Mouse (Mus musculus) heart, adult 2 months (tissue): ENCODE measurements around the gene Tmem143. TPM values are rescaled to one million over a fixed set of nuclear protein-coding genes. Genes with fewer than 3 reads are reported as not detected.
"Not testable (repeated sequence)": the region's sequence is repeated elsewhere in the genome, so short reads cannot be mapped to it uniquely, and the experiment has no call there.

ENCODE experiments used
- DNase-seq, 2 experiments: peaks; one replicate each; pipeline ENCODE4 v3.0.0; 2021
- H3K27ac ChIP-seq: fragments of 200-600 bp; 2 replicates; pipeline ENCODE4 v1.8.1; 2022
- H3K27me3 ChIP-seq: fragments of 200-500 bp; 2 replicates; pipeline ENCODE4 v1.6.1; 2012; ENCODE audit warnings: mild to moderate bottlenecking, low read length, inconsistent platforms, mixed read lengths; ENCODE audit not compliant: control insufficient read depth, insufficient read depth
- H3K36me3 ChIP-seq: fragments of 200-500 bp; 2 replicates; pipeline ENCODE4 v1.6.1; 2012; ENCODE audit warnings: low read length, inconsistent platforms; ENCODE audit not compliant: control insufficient read depth, insufficient read depth
- H3K4me1 ChIP-seq: fragments of 200-500 bp; 2 replicates; pipeline ENCODE4 v1.6.1; 2011; ENCODE audit warnings: low read length; ENCODE audit not compliant: control insufficient read depth, insufficient read depth
- H3K4me3 ChIP-seq: fragments of 200-600 bp; 2 replicates; pipeline ENCODE4 v1.8.1; 2022
- H3K79me2 ChIP-seq: fragments of 200-500 bp; replicated peaks from 2 replicates; pipeline ENCODE4 v1.6.1; 2012; ENCODE audit warnings: mild to moderate bottlenecking, inconsistent platforms, low read length, moderate library complexity, mixed read lengths; ENCODE audit not compliant: control insufficient read depth, insufficient read depth
- H3K9ac ChIP-seq: fragments of 200-500 bp; 2 replicates; pipeline ENCODE4 v1.6.1; 2012; ENCODE audit warnings: low read depth, mild to moderate bottlenecking, control low read depth, inconsistent platforms, low read length, mixed read lengths
- CTCF ChIP-seq: fragments of 200-600 bp; IDR thresholded peaks from 2 replicates; pipeline ENCODE4 v1.8.1; 2022; ENCODE audit warnings: antibody characterized with exemption, mild to moderate bottlenecking, moderate library complexity
- EP300 ChIP-seq: fragments of 200-500 bp; IDR thresholded peaks from 2 replicates; pipeline ENCODE4 v1.6.1; 2011; ENCODE audit warnings: low read depth, low read length, control low read depth; ENCODE audit not compliant: insufficient read depth
- POLR2A ChIP-seq: fragments of 200-500 bp; IDR thresholded peaks from 2 replicates; pipeline ENCODE4 v1.6.1; 2011; ENCODE audit warnings: mild to moderate bottlenecking, low read depth, low read length, control low read depth; ENCODE audit not compliant: insufficient read depth
- WGBS: fragments of 180-500 bp; shearing (Covaris S2); methylation state at CpG from one replicate; pipeline ENCODE4 v1.1.7; 2018; 5-methylcytosine and 5-hydroxymethylcytosine counted together
- intact Hi-C: fragments of 180-260 bp; cut with DNase I; formaldehyde crosslinking; loops from one replicate; pipeline ENCODE4 v1.15.1; 2025
- polyA plus RNA-seq: library from polyadenylated mRNA; depleted of rRNA; stranded (reverse); fragments of >200 nt; gene quantifications from 2 replicates; pipeline ENCODE4 v1.2.3, GENCODE M21; 2012
- total RNA-seq, 2 experiments: library from RNA; stranded (reverse); gene quantifications; 2 replicates each; pipeline ENCODE4 v1.2.3; 2021

Tmem143 gene
- total and polyA plus RNA-seq, 3 experiments: 113 to 206 (median 132) TPM

GRCm38 (mm10) chr7:45876895-45877294 lies 19.8 kb upstream of the Tmem143 start:
- intact Hi-C loops: no loop called here
- H3K9ac ChIP-seq: no peak overlapping the region
- H3K4me3 ChIP-seq: no peak overlapping the region
- H3K4me1 ChIP-seq: peaks cover 9% of the 10 kb centered on the region
- H3K27me3 ChIP-seq: no peaks in the 10 kb centered on the region
- no peak overlapping the region for H3K27ac ChIP-seq
- H3K79me2 ChIP-seq: peaks cover 9% of the 10 kb centered on the region
- TF ChIP-seq CTCF: no peak
- TF ChIP-seq POLR2A: no peak
- no peak for TF ChIP-seq EP300
- 97% methylated on average over 7 of the region's 7 CpGs for WGBS
- peaks cover 10% of the 10 kb centered on the region for H3K36me3 ChIP-seq
- DNase-seq: no peak

GRCm38 (mm10) chr7:45878278-45878677 lies 18.5 kb upstream of the Tmem143 start, which contains the start of gene Grin2d:
Gene Grin2d, minus strand, starts transcription at chr7:45878378.
- intact Hi-C loops: not testable (repeated sequence)

GRCm38 (mm10) chr7:45880531-45880930 lies 16.2 kb upstream of the Tmem143 start:
- no peak overlapping the region for H3K27ac ChIP-seq
- no peak overlapping the region for H3K4me3 ChIP-seq
- DNase-seq: no peak
- WGBS: 98% methylated on average over 4 of the region's 4 CpGs
- peaks cover 3% of the 10 kb centered on the region for H3K79me2 ChIP-seq
- H3K9ac ChIP-seq: no peak overlapping the region
- no peaks in the 10 kb centered on the region for H3K4me1 ChIP-seq
- intact Hi-C loops: no loop called here
- TF ChIP-seq EP300 (no peak), CTCF (no peak), POLR2A (no peak)
- no peaks in the 10 kb centered on the region for H3K27me3 ChIP-seq
- H3K36me3 ChIP-seq: no peaks in the 10 kb centered on the region

More at GRCm38 (mm10) chr7:45878278-45878677, 18.5 kb upstream of the Tmem143 start, which contains the start of gene Grin2d:
- not testable (repeated sequence) for H3K4me1 ChIP-seq, H3K27me3 ChIP-seq, H3K9ac ChIP-seq, H3K4me3 ChIP-seq, H3K79me2 ChIP-seq, H3K27ac ChIP-seq, DNase-seq
- H3K36me3 ChIP-seq: peaks cover 10% of the 10 kb centered on the region
- 91% methylated on average over 1 of the region's 1 CpGs for WGBS

- no peaks in the 10 kb centered on the region for H3K27me3 ChIP-seq
- WGBS: 96% methylated on average over 2 of the region's 2 CpGs
- DNase-seq: no peak
- TF ChIP-seq POLR2A (no peak), CTCF (no peak), EP300 (no peak)
- H3K4me3 ChIP-seq: no peak overlapping the region
- H3K36me3 ChIP-seq: no peaks in the 10 kb centered on the region
- no peaks in the 10 kb centered on the region for H3K4me1 ChIP-seq
- H3K9ac ChIP-seq: no peak overlapping the region
- H3K79me2 ChIP-seq: peaks cover 2% of the 10 kb centered on the region
- intact Hi-C loops: no loop called here
- no peak overlapping the region for H3K27ac ChIP-seq
Measured at GRCm38 (mm10) chr7:45881011-45881410, 15.7 kb upstream of the Tmem143 start.

- TF ChIP-seq EP300: no peak
- no peak for TF ChIP-seq POLR2A
- no peak for TF ChIP-seq CTCF
Measured at GRCm38 (mm10) chr7:45887246-45887645, 9.5 kb upstream of the Tmem143 start.

GRCm38 (mm10) chr7:45892651-45893050 lies 4.1 kb upstream of the Tmem143 start:
- H3K4me3 ChIP-seq: no peak overlapping the region
- 81% methylated on average over 2 of the region's 2 CpGs for WGBS
- no peak overlapping the region for H3K27ac ChIP-seq
- H3K79me2 ChIP-seq: no peaks in the 10 kb centered on the region
- intact Hi-C loops: no loop called here
- TF ChIP-seq CTCF: no peak
- no peak for TF ChIP-seq EP300
- TF ChIP-seq POLR2A: no peak
- DNase-seq: no peak
- H3K4me1 ChIP-seq: peaks cover 1% of the 10 kb centered on the region; the same call in 1 of the 2 replicates
- no peaks in the 10 kb centered on the region for H3K27me3 ChIP-seq
- H3K9ac ChIP-seq: no peak overlapping the region
- H3K36me3 ChIP-seq: no peaks in the 10 kb centered on the region

More at GRCm38 (mm10) chr7:45887246-45887645, 9.5 kb upstream of the Tmem143 start:
- Histone ChIP-seq H3K4me1 (no peaks in the 10 kb centered on the region), H3K4me3 (no peak overlapping the region), H3K27me3 (no peaks in the 10 kb centered on the region), H3K79me2 (no peaks in the 10 kb centered on the region), H3K9ac (no peak overlapping the region), H3K36me3 (no peaks in the 10 kb centered on the region), H3K27ac (no peak overlapping the region)
- intact Hi-C loops: no loop called here
- no peak for DNase-seq
- WGBS: 16% methylated on average over 3 of the region's 3 CpGs
